Mouse (Mus musculus): Measurements from ENCODE around the gene Ppargc1a.

- TF ChIP-seq POLR2A (IDR thresholded peaks at IDR 0.05; ENCODE audit: insufficient read length, low read depth) (no peak), POLR2AphosphoS2 (IDR thresholded peaks at IDR 0.05; ENCODE audit: insufficient read length, low read depth) (no peak), E2F4 (IDR thresholded peaks at IDR 0.05; ENCODE audit: insufficient read depth) (no peak), CEBPB (IDR thresholded peaks at IDR 0.05; ENCODE audit: insufficient read depth, poor library complexity, severe bottlenecking) (no peak), REST (IDR thresholded peaks at IDR 0.05; ENCODE audit: insufficient read depth, insufficient read length) (no peak)
These were observed 17.5 kb upstream of the Ppargc1a start for GRCm38 (mm10) chr5:51584987-51585386.

Data from myocyte (in vitro differentiated cells).